Mouse (Mus musculus) embryonic facial prominence, embryonic 10.5 days (tissue): ENCODE results near the gene Bbs2. TPM values are rescaled to one million over a fixed set of nuclear protein-coding genes. Genes with fewer than 3 reads are reported as not detected.

Experiments
- DNase-seq: peaks from one replicate; pipeline ENCODE4 v3.0.0-alpha.2; 2017; ENCODE audit warnings: low spot score
- H3K27ac ChIP-seq: fragments of 300-500 bp; sonication (generic); replicated peaks from 2 replicates; pipeline ENCODE4 v1.5.1; 2016; ENCODE audit warnings: mild to moderate bottlenecking
- H3K27me3 ChIP-seq: fragments of 300-500 bp; sonication (generic); replicated peaks from 2 replicates; pipeline ENCODE4 v1.6.1; 2016; ENCODE audit warnings: low read depth, mild to moderate bottlenecking; ENCODE audit not compliant: poor library complexity, severe bottlenecking
- H3K36me3 ChIP-seq: fragments of 300-500 bp; sonication (generic); replicated peaks from 2 replicates; pipeline ENCODE4 v1.6.1; 2016; ENCODE audit warnings: mild to moderate bottlenecking, moderate library complexity
- H3K4me1 ChIP-seq: fragments of 300-500 bp; sonication (generic); 2 replicates; pipeline ENCODE4 v1.6.1; 2016
- H3K4me3 ChIP-seq: fragments of 300-500 bp; sonication (generic); 2 replicates; pipeline ENCODE4 v1.5.1; 2016; ENCODE audit warnings: mild to moderate bottlenecking, moderate library complexity
- H3K9me3 ChIP-seq: fragments of 300-500 bp; sonication (generic); 2 replicates; pipeline ENCODE4 v1.6.1; 2016; ENCODE audit warnings: mild to moderate bottlenecking
- WGBS: fragments of 180-500 bp; shearing (Covaris S2); methylation state at CpG from one replicate; pipeline ENCODE4 v1.1.7; 2016; 5-methylcytosine and 5-hydroxymethylcytosine counted together
- polyA plus RNA-seq: library from polyadenylated mRNA; unstranded; fragments of >200 nt; fragmentation: Nextera tagmentation; extraction: Ambion mirVana; gene quantifications from 2 replicates; pipeline ENCODE4 v1.2.1, GENCODE M21; 2016

The Bbs2 gene
- polyA plus RNA-seq, 1 experiment from 2014 or later, result 16.6 TPM

DNA sequence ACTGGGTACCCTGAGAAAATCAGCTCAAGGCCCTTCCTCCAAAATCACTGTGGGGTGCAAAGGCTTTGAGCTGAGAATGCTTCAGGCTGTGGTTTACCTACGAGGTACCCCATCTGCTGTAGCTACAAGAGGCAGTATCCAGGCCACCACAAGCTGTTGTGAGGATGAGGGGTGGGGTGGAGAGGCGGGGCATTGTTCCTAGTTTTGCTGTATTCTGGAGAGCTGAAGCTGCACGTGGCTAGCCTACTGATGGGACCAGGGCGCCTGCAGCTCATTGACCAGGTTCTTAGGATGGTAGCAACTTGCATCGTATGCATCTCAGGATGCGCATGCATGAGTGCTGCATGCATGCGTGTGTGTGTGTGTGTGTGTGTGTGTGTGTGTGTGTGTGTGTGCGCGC is 22.9 kb upstream of the Bbs2 start:
- no peaks in the 10 kb centered on the region for H3K9me3 ChIP-seq
- peak overlapping the region; percentile 30 for H3K27ac ChIP-seq
- peak; percentile 15 for DNase-seq
- WGBS, result 83% methylated on average over 9 of the region's 9 CpGs
- H3K36me3 ChIP-seq, result no peaks in the 10 kb centered on the region
- peaks cover 49% of the 10 kb centered on the region for H3K4me1 ChIP-seq
- H3K4me3 ChIP-seq, result no peak overlapping the region
- H3K27me3 ChIP-seq, result no peaks in the 10 kb centered on the region

DNA sequence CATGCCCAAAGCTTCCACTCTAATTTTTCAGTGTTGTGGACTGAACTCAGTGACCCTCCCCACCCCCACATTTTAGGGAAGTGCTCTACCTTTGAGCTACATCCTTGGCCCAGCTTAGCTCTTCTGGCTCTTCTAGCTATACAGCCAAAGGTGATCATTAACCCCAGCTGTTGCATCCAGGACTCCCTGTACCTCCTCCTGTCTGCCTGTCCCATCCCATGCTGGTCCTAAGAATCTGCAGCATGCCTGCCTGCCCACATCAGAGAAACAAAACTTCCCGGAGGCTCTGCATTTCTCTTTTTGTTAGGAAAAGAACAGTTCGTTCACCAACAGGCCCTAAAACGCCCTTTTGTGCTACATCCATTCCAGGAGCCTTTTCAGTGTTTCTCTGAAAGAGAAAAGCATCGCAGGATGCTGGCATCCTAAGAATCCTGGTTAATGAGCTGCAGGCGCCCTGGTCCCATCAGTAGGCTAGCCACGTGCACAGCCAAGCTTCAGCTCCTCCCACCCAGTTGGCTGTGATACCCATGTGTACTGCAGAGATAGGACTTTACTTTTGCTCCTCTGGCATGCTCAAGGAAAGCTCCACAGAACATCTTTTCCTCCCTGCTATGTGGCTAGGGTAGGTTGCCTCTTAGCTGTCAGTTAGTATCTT is 20.2 kb upstream of the Bbs2 start:
- 4% methylated on average over 6 of the region's 6 CpGs for WGBS
- no peak overlapping the region for H3K4me3 ChIP-seq

DNA sequence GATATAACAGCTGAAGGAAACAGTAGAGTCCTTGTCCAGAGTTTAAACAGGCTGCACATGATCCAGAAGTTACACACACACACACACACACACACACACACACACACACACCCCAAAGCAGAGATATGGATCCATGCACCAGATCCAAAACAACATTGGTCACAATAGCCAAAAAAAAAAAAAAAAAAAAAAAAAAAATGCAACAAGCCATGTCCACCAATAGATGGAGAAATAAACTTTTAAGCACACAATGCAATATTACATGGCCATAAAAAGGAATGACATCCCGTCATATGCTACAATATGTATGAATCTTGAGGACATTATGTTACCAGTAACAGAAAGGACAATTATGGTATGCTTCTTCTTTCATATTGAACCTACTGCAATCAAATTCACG is 15.2 kb upstream of the Bbs2 start:
- no peak for DNase-seq

More for the DNA sequence above, 20.2 kb upstream of the Bbs2 start:
- Histone ChIP-seq H3K9me3 (no peaks in the 10 kb centered on the region), H3K27me3 (no peaks in the 10 kb centered on the region), H3K4me1 (peaks cover 41% of the 10 kb centered on the region), H3K27ac (peak overlapping the region; percentile 71), H3K36me3 (no peaks in the 10 kb centered on the region)
- DNase-seq, result peak; percentile 72

DNA sequence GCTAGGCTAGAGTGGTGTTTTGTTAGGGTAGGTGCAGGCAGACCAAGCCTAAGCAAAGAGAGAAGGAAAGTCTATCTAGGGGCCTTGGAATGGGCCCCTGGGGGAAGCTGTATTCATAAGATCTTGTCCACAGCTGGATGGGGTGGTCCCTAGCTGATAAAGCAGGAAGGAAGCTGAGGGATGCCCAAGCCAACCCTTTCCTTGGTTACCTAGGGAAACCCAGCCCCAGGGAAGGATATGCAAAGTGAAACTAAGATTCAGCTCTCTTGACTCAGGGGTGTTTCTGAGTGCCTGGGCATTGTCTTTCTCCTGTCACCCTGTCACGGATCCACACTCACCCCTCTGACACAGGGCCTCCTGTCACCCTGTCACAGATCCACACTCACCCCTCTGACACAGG is 14.7 kb upstream of the Bbs2 start:
- Histone ChIP-seq H3K4me1 (peaks cover 8% of the 10 kb centered on the region), H3K27me3 (no peaks in the 10 kb centered on the region), H3K9me3 (no peaks in the 10 kb centered on the region), H3K4me3 (no peak overlapping the region), H3K27ac (no peak overlapping the region), H3K36me3 (no peaks in the 10 kb centered on the region)
- DNase-seq, result no peak
- 61% methylated on average over 1 of the region's 1 CpGs for WGBS

More for the DNA sequence above, 15.2 kb upstream of the Bbs2 start:
- Histone ChIP-seq H3K9me3 (no peaks in the 10 kb centered on the region), H3K27ac (no peak overlapping the region), H3K4me1 (peaks cover 13% of the 10 kb centered on the region), H3K36me3 (no peaks in the 10 kb centered on the region), H3K4me3 (no peak overlapping the region), H3K27me3 (no peaks in the 10 kb centered on the region)
- WGBS, result 84% methylated on average over 2 of the region's 2 CpGs

DNA sequence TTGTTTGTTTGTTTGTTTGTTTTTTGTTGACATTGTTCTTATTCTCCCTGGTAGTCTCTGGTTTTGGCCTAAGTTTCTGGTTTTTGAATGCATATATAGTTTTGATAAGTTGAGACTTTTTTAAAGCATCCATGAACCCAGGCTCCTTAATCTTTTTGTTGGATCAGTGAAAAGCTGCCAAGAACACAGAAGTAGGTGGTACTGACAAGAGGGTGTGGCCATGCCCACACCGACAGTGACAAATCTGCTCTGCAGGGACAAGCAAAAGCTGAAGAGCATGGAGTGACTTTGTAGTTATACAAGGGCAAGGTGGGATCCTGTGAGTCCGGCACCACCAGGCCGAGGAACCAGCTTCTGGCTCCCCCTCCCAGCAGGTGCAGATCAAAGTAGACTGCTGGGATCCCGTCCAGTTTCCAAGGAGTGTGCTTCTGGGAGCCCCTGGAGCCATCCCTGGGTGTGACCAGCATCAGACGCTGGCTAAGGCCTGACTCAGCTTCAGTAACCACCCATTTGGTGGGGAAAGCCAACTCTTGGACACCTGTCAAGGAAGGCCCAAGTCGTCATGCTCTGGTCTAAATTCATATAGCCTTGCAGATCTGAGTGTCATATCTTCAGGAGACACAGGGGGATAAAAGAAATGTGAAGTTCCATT is 11.9 kb upstream of the Bbs2 start:
- 78% methylated on average over 6 of the region's 6 CpGs for whole genome bisulfite sequencing
- DNase-seq, result no peak
- Histone ChIP-seq H3K27ac (no peak overlapping the region), H3K27me3 (no peaks in the 10 kb centered on the region), H3K9me3 (no peaks in the 10 kb centered on the region), H3K4me3 (no peak overlapping the region), H3K4me1 (0 out of 2 replicates have a peak, but pooled peaks cover 4% of the 10 kb centered on the region), H3K36me3 (no peaks in the 10 kb centered on the region)

DNA sequence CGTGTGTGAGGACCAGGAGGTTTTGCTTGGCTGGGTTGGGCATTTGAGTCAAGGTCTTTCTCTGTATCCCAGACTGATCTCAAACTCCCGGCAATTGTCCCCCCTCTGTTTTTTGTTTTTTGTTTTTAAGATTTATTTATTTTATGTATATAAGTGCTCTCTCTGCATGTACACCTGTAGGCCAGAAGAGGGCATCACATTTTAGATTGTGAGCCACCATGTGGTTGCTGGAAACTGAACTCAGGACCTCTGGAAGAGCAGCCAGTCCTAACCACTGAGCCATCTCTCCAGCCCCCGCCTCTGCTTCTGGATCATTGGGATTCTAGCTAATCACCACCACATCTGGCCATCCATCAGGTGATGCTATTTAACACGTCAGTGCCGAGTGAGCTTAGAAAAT is 11.1 kb upstream of the Bbs2 start:
- WGBS, result 78% methylated on average over 5 of the region's 5 CpGs
- H3K4me3 ChIP-seq, result no peak overlapping the region
- no peaks in the 10 kb centered on the region for H3K9me3 ChIP-seq
- H3K27ac ChIP-seq, result no peak overlapping the region
- DNase-seq, result no peak
- H3K4me1 ChIP-seq, result 0 out of 2 replicates have a peak, but pooled peaks cover 4% of the 10 kb centered on the region
- no peaks in the 10 kb centered on the region for H3K36me3 ChIP-seq
- H3K27me3 ChIP-seq, result no peaks in the 10 kb centered on the region

DNA sequence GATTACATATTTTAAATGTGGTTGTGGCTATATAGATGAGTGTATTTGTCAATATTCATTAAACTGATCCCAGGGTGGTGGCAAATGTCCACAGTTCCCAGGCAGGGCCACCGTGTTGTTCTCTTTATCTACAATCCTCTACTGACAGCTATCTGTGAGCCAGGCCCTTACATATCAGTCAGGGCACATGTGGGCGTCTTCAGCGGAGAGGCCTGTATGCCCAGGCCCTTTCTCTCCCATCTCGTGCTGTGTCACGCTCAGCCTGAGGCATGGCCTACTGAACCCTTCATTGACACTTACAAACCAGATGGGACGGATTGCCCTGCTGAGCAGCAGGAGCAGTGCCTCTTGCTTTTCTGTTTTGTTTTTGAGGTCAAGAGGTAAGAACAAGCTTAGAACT is 10.7 kb upstream of the Bbs2 start:
- Histone ChIP-seq H3K36me3 (no peaks in the 10 kb centered on the region), H3K9me3 (no peaks in the 10 kb centered on the region), H3K4me1 (0 out of 2 replicates have a peak, but pooled peaks cover 4% of the 10 kb centered on the region), H3K27me3 (no peaks in the 10 kb centered on the region), H3K4me3 (no peak overlapping the region), H3K27ac (no peak overlapping the region)
- DNase-seq, result no peak
- 69% methylated on average over 6 of the region's 6 CpGs for WGBS

DNA sequence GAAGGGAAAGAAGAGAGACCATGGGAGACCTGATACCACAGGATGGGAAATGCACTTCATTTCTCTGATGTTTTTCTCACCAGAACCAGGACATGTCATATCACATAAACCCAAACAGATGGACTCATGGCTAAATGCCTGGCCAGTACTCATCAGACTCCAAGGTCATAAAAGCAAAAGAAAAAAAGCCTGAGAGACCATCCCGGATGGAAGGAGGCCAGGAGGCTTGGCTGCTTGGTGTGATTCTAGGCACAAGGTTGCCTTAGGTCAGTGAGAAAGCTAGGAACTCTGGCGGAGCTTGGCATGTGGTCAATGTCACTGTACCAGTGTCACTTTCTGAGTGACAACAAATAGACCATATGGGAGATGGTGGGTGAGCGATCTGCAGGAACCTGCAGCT is 9.1 kb upstream of the Bbs2 start:
- H3K4me3 ChIP-seq, result no peak overlapping the region
- no peaks in the 10 kb centered on the region for H3K27me3 ChIP-seq
- H3K4me1 ChIP-seq, result no peaks in the 10 kb centered on the region
- no peaks in the 10 kb centered on the region for H3K9me3 ChIP-seq
- DNase-seq, result no peak
- H3K36me3 ChIP-seq, result no peaks in the 10 kb centered on the region
- 83% methylated on average over 3 of the region's 3 CpGs for WGBS
- no peak overlapping the region for H3K27ac ChIP-seq

DNA sequence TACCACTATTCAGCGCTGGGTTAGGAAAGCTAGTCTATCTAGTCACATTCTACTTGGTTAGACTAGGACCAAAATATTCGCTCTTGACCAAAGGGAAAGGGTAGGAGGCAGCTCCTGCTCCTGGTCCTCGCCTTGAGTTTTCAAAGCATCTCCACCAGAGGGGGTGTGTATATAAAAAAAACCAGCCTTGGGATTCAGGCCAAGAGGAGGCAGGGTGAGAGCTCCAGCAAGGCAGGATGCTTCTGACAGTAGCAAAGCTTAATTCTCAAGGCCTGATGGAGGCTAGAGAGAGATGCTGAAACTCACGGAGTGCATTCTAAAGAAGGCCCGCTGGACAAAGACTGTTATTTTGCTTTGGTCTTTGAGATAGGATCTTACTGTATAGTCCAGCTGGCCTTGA is 5.4 kb upstream of the Bbs2 start:
- Histone ChIP-seq H3K4me1 (peaks cover under 1% of the 10 kb centered on the region; the same call in 1 of the 2 replicates), H3K9me3 (no peaks in the 10 kb centered on the region), H3K27me3 (peaks cover 3% of the 10 kb centered on the region; the same call in 1 of the 2 replicates), H3K27ac (no peak overlapping the region), H3K4me3 (no peak overlapping the region), H3K36me3 (no peaks in the 10 kb centered on the region)
- no peak for DNase-seq
- WGBS, result 48% methylated on average over 5 of the region's 5 CpGs

DNA sequence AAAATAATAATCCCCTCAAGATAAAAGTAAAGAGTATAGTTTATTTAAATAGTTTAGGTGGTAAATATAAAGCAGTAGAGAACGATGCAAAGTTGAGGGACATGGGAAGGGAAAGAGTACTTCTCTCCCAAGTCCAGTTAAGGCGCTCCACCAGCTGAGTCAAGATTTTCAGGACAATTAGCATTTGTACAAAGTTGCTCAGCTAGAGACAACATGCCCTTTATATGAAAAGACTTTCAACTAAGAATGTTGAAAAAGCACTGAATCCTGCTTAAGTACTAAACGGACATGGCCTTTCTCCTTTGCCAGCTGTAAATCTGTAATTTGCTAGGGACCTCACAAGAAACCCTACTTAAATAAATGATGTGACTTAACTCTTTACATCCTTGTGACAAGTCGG is 268 bp upstream of the Bbs2 start:
- DNase-seq, result no peak
- Histone ChIP-seq H3K4me3 (peak overlapping the region; percentile 78), H3K27ac (peak overlapping the region; percentile 91), H3K4me1 (peaks cover 13% of the 10 kb centered on the region), H3K36me3 (no peaks in the 10 kb centered on the region), H3K27me3 (peaks cover 3% of the 10 kb centered on the region; the same call in 1 of the 2 replicates), H3K9me3 (no peaks in the 10 kb centered on the region)
- WGBS, result 48% methylated on average over 4 of the region's 4 CpGs

DNA sequence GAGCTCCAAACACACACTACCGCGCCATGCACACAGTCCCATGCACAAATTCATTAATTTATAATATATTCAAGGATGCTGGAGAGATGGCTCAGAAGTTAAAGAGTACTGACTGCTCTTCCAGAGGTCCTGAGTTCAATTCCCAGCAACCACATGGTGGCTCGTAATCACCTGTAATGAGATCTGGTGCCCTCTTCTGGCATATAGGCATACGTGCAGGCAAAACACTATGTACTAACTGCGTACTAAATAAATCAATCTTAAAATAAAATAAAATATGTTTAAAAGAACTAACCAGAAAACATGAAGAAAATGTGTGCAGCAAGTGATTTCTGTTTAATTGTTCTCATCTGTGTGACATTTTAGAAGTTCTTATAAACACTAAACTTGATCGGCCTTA is 4.4 kb downstream of the Bbs2 start:
- Histone ChIP-seq H3K4me1 (peaks cover 13% of the 10 kb centered on the region), H3K36me3 (no peaks in the 10 kb centered on the region), H3K4me3 (no peak overlapping the region), H3K27ac (no peak overlapping the region), H3K27me3 (no peaks in the 10 kb centered on the region), H3K9me3 (no peaks in the 10 kb centered on the region)
- DNase-seq, result no peak
- WGBS, result 81% methylated on average over 6 of the region's 6 CpGs

DNA sequence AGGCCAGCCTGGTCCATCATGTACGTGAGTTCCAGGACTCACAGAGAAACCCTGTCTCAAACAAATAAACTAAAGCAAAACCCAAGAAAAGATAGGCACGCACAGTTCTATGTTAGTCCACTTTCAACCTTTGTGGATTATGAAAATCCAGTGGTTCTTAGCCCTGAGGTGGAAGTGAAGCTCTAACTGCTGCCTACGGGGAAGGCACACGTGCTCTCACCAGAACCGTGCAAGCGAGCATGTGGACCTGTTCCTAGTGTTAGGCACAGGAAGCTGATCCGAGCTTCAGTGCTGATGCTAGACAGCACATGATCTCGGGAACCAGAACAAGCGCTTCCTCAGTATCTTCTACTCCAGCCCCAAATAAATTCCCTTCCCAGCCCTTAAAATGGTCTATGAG is 5.9 kb downstream of the Bbs2 start:
- 86% methylated on average over 9 of the region's 9 CpGs for WGBS
- DNase-seq, result no peak
- Histone ChIP-seq H3K9me3 (no peaks in the 10 kb centered on the region), H3K36me3 (peaks cover 3% of the 10 kb centered on the region; the same call in 1 of the 2 replicates), H3K27ac (no peak overlapping the region), H3K4me3 (no peak overlapping the region), H3K27me3 (no peaks in the 10 kb centered on the region), H3K4me1 (peaks cover 6% of the 10 kb centered on the region)

DNA sequence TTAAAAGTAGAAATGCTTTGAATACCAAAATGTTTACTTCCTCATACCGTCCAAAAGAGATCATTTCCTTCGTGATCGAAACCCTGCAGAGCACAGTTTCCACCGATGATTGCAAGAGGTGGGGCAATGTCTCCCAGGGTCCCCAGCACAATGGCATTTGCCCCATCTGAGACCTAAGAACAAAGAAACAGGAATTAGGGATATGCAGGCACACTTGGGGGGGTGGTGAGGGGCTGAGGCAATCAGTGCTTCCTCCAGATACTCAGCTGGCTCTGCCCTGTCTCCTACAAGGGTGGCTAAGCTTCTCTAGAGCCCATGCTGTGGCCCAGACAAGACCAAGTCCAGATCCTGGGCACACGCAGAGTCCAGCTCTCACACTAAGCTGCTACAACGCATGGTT is 9.0 kb downstream of the Bbs2 start:
- 65% methylated on average over 6 of the region's 6 CpGs for WGBS
- no peaks in the 10 kb centered on the region for H3K27me3 ChIP-seq
- DNase-seq, result no peak
- H3K27ac ChIP-seq, result no peak overlapping the region
- H3K9me3 ChIP-seq, result no peaks in the 10 kb centered on the region
- no peaks in the 10 kb centered on the region for H3K4me1 ChIP-seq
- no peak overlapping the region for H3K4me3 ChIP-seq
- peaks cover 25% of the 10 kb centered on the region for H3K36me3 ChIP-seq
